Mouse (Mus musculus) forebrain, embryonic 13.5 days (tissue): Measurements from ENCODE around the gene Akna. TPM values are rescaled to one million over a fixed set of nuclear protein-coding genes. Genes with fewer than 3 reads are reported as not detected.

Experiments used
- ATAC-seq: fragments of 200-750 bp; cut with Nextera tagmentation; 2 replicates; pipeline ENCODE4 v1.8.0; 2017
- H3K27ac ChIP-seq: fragments of 300-500 bp; sonication (generic); 2 replicates; pipeline ENCODE4 v1.5.1; 2015; ENCODE audit warnings: inconsistent platforms, mild to moderate bottlenecking, moderate library complexity
- H3K27me3 ChIP-seq: fragments of 300-500 bp; sonication (generic); 2 replicates; pipeline ENCODE4 v1.6.1; 2015; ENCODE audit warnings: mild to moderate bottlenecking, inconsistent platforms
- H3K36me3 ChIP-seq: fragments of 300-500 bp; sonication (generic); 2 replicates; pipeline ENCODE4 v1.6.1; 2015; ENCODE audit warnings: mild to moderate bottlenecking, inconsistent platforms; ENCODE audit not compliant: poor library complexity, severe bottlenecking
- H3K4me1 ChIP-seq: fragments of 300-500 bp; sonication (generic); 2 replicates; pipeline ENCODE4 v1.6.1; 2015; ENCODE audit warnings: inconsistent platforms
- H3K4me2 ChIP-seq: fragments of 300-500 bp; sonication (generic); 2 replicates; pipeline ENCODE4 v1.6.1; 2015; ENCODE audit warnings: inconsistent platforms, mild to moderate bottlenecking, moderate library complexity
- H3K4me3 ChIP-seq: fragments of 300-500 bp; sonication (generic); 2 replicates; pipeline ENCODE4 v1.5.1; 2015; ENCODE audit warnings: mild to moderate bottlenecking, inconsistent platforms
- H3K9ac ChIP-seq: fragments of 300-500 bp; sonication (generic); 2 replicates; pipeline ENCODE4 v1.6.1; 2015; ENCODE audit warnings: mild to moderate bottlenecking, inconsistent platforms
- H3K9me3 ChIP-seq: fragments of 300-500 bp; sonication (generic); replicated peaks from 2 replicates; pipeline ENCODE4 v1.6.1; 2016; ENCODE audit warnings: inconsistent platforms
- WGBS: fragments of 180-500 bp; shearing (Covaris S2); methylation state at CpG from one replicate; pipeline ENCODE4 v1.1.7; 2015; 5-methylcytosine and 5-hydroxymethylcytosine counted together
- polyA plus RNA-seq: library from polyadenylated mRNA; unstranded; fragments of >200 nt; fragmentation: Nextera tagmentation; extraction: Ambion mirVana; gene quantifications from 2 replicates; pipeline ENCODE4 v1.2.1, GENCODE M21; 2015

The Akna gene
- polyA plus RNA-seq, 1 experiment from 2014 or later: 23.1 TPM

GRCm38 (mm10) chr4:63409317-63409907, 6.3 kb upstream of the Akna start:
- H3K4me1 ChIP-seq: peaks cover 52% of the 10 kb centered on the region
- H3K4me2 ChIP-seq: peak overlapping the region; percentile 86
- no peaks in the 10 kb centered on the region for H3K27me3 ChIP-seq
- H3K9ac ChIP-seq: peak overlapping the region; percentile 70
- no peak for ATAC-seq
- H3K27ac ChIP-seq: peak overlapping the region; percentile 76
- WGBS: under 1% methylated on average over 18 of the region's 18 CpGs
- no peaks in the 10 kb centered on the region for H3K9me3 ChIP-seq
- peak overlapping the region; percentile 57 for H3K4me3 ChIP-seq
- no peaks in the 10 kb centered on the region for H3K36me3 ChIP-seq

GRCm38 (mm10) chr4:63408649-63409048, 5.5 kb upstream of the Akna start:
- Histone ChIP-seq H3K27me3 (no peaks in the 10 kb centered on the region), H3K4me2 (peak overlapping the region; percentile 86), H3K36me3 (no peaks in the 10 kb centered on the region), H3K4me3 (peak overlapping the region; percentile 57), H3K4me1 (peaks cover 60% of the 10 kb centered on the region), H3K9ac (peak overlapping the region; percentile 70), H3K27ac (peak overlapping the region; percentile 76), H3K9me3 (no peaks in the 10 kb centered on the region)
- peak; percentile 46 for ATAC-seq
- 6% methylated on average over 8 of the region's 8 CpGs for WGBS

GRCm38 (mm10) chr4:63408247-63408646, 5.1 kb upstream of the Akna start:
- Histone ChIP-seq H3K4me2 (peak overlapping the region; percentile 86), H3K27ac (peak overlapping the region; percentile 76), H3K36me3 (no peaks in the 10 kb centered on the region), H3K27me3 (no peaks in the 10 kb centered on the region), H3K9ac (peak overlapping the region; percentile 70), H3K9me3 (no peaks in the 10 kb centered on the region), H3K4me1 (peaks cover 64% of the 10 kb centered on the region), H3K4me3 (peak overlapping the region; percentile 57)
- 31% methylated on average over 7 of the region's 7 CpGs for WGBS
- ATAC-seq: peak; percentile 12

GRCm38 (mm10) chr4:63405683-63406082, 2.5 kb upstream of the Akna start:
- no peak overlapping the region for H3K9ac ChIP-seq
- H3K4me3 ChIP-seq: no peak overlapping the region
- peak overlapping the region; percentile 36; the same call in 1 of the 2 replicates for H3K4me2 ChIP-seq
- H3K9me3 ChIP-seq: no peaks in the 10 kb centered on the region
- peak overlapping the region; percentile 93 for H3K27ac ChIP-seq
- H3K36me3 ChIP-seq: peaks cover 5% of the 10 kb centered on the region; the same call in 1 of the 2 replicates
- H3K27me3 ChIP-seq: no peaks in the 10 kb centered on the region
- ATAC-seq: no peak
- 52% methylated on average over 4 of the region's 4 CpGs for WGBS
- peaks cover 90% of the 10 kb centered on the region for H3K4me1 ChIP-seq

- peaks cover 96% of the 10 kb centered on the region for H3K4me1 ChIP-seq
- no peaks in the 10 kb centered on the region for H3K9me3 ChIP-seq
- 11% methylated on average over 7 of the region's 7 CpGs for WGBS
- ATAC-seq: peak; percentile 52
- no peak overlapping the region for H3K4me3 ChIP-seq
- H3K9ac ChIP-seq: no peak overlapping the region
- peak overlapping the region; percentile 93 for H3K27ac ChIP-seq
- peak overlapping the region; percentile 36 for H3K4me2 ChIP-seq
- no peaks in the 10 kb centered on the region for H3K27me3 ChIP-seq
- H3K36me3 ChIP-seq: peaks cover 5% of the 10 kb centered on the region; the same call in 1 of the 2 replicates
Measured at GRCm38 (mm10) chr4:63405051-63405450, 1.9 kb upstream of the Akna start.

GRCm38 (mm10) chr4:63404205-63404604, 1.1 kb upstream of the Akna start:
- no peaks in the 10 kb centered on the region for H3K9me3 ChIP-seq
- H3K9ac ChIP-seq: peak overlapping the region; percentile 21
- H3K27me3 ChIP-seq: no peaks in the 10 kb centered on the region
- H3K4me1 ChIP-seq: peaks cover 98% of the 10 kb centered on the region
- no peak overlapping the region for H3K4me3 ChIP-seq
- ATAC-seq: no peak
- WGBS: 72% methylated on average over 7 of the region's 7 CpGs
- H3K4me2 ChIP-seq: peak overlapping the region; percentile 55
- H3K27ac ChIP-seq: peak overlapping the region; percentile 93
- peaks cover 5% of the 10 kb centered on the region; the same call in 1 of the 2 replicates for H3K36me3 ChIP-seq

GRCm38 (mm10) chr4:63402558-63402957, 596 bp downstream of the Akna start:
- Histone ChIP-seq H3K9me3 (no peaks in the 10 kb centered on the region), H3K4me1 (peaks cover 93% of the 10 kb centered on the region)
- 0 out of 2 replicates have a peak, but pooled peaks have one; percentile 0 for ATAC-seq

GRCm38 (mm10) chr4:63402056-63402455, 1.1 kb downstream of the Akna start:
- H3K36me3 ChIP-seq: peaks cover 19% of the 10 kb centered on the region
- 88% methylated on average over 10 of the region's 10 CpGs for WGBS
- H3K4me3 ChIP-seq: peak overlapping the region; percentile 29; the same call in 1 of the 2 replicates
- no peaks in the 10 kb centered on the region for H3K27me3 ChIP-seq
- peak overlapping the region; percentile 55 for H3K4me2 ChIP-seq
- no peak for ATAC-seq
- peak overlapping the region; percentile 59; the same call in 1 of the 2 replicates for H3K9ac ChIP-seq
- no peaks in the 10 kb centered on the region for H3K9me3 ChIP-seq
- peak overlapping the region; percentile 93; the same call in 1 of the 2 replicates for H3K27ac ChIP-seq
- peaks cover 90% of the 10 kb centered on the region for H3K4me1 ChIP-seq

More at GRCm38 (mm10) chr4:63402558-63402957, 596 bp downstream of the Akna start:
- H3K27me3 ChIP-seq: no peaks in the 10 kb centered on the region
- H3K4me3 ChIP-seq: peak overlapping the region; percentile 29
- peaks cover 14% of the 10 kb centered on the region for H3K36me3 ChIP-seq
- H3K27ac ChIP-seq: peak overlapping the region; percentile 93
- H3K9ac ChIP-seq: peak overlapping the region; percentile 59
- 80% methylated on average over 6 of the region's 6 CpGs for WGBS
- peak overlapping the region; percentile 55 for H3K4me2 ChIP-seq

GRCm38 (mm10) chr4:63401620-63402019, 1.5 kb downstream of the Akna start:
- no peak for ATAC-seq
- peak overlapping the region; percentile 93; the same call in 1 of the 2 replicates for H3K27ac ChIP-seq
- H3K9ac ChIP-seq: peak overlapping the region; percentile 30; the same call in 1 of the 2 replicates
- 82% methylated on average over 6 of the region's 6 CpGs for WGBS
- peak overlapping the region; percentile 9; the same call in 1 of the 2 replicates for H3K4me3 ChIP-seq
- no peaks in the 10 kb centered on the region for H3K9me3 ChIP-seq
- peak overlapping the region; percentile 55 for H3K4me2 ChIP-seq
- peaks cover 86% of the 10 kb centered on the region for H3K4me1 ChIP-seq
- H3K27me3 ChIP-seq: no peaks in the 10 kb centered on the region
- H3K36me3 ChIP-seq: peaks cover 23% of the 10 kb centered on the region

- Histone ChIP-seq H3K9me3 (no peaks in the 10 kb centered on the region), H3K4me1 (peaks cover 77% of the 10 kb centered on the region), H3K4me3 (no peak overlapping the region), H3K9ac (no peak overlapping the region), H3K27me3 (no peaks in the 10 kb centered on the region), H3K4me2 (peak overlapping the region; percentile 55; the same call in 1 of the 2 replicates), H3K27ac (no peak overlapping the region), H3K36me3 (peaks cover 32% of the 10 kb centered on the region)
- 94% methylated on average over 18 of the region's 18 CpGs for WGBS
- no peak for ATAC-seq
Measured at GRCm38 (mm10) chr4:63400541-63401306, 2.4 kb downstream of the Akna start.

- Histone ChIP-seq H3K4me1 (peaks cover 69% of the 10 kb centered on the region), H3K4me2 (0 out of 2 replicates have a peak overlapping the region, but pooled peaks have one; percentile 5), H3K27me3 (no peaks in the 10 kb centered on the region), H3K36me3 (peaks cover 41% of the 10 kb centered on the region), H3K4me3 (no peak overlapping the region), H3K9ac (0 out of 2 replicates have a peak overlapping the region, but pooled peaks have one; percentile 37), H3K9me3 (no peaks in the 10 kb centered on the region), H3K27ac (peak overlapping the region; percentile 22; the same call in 1 of the 2 replicates)
- 73% methylated on average over 8 of the region's 8 CpGs for WGBS
- ATAC-seq: no peak
Measured at GRCm38 (mm10) chr4:63399691-63400270, 3.4 kb downstream of the Akna start.
